Mouse (Mus musculus) erythroblast, adult 5-6 weeks (primary cell): ENCODE results near the gene Mymx. TPM values are rescaled to one million over a fixed set of nuclear protein-coding genes. Genes with fewer than 3 reads are reported as not detected.

Experiments used
- ATAC-seq: replicated peaks from 2 replicates; pipeline ENCODE4 v1.8.0; 2016; ENCODE audit warnings: moderate number of reproducible peaks, mild to moderate bottlenecking, moderate TSS enrichment, inconsistent platforms; ENCODE audit not compliant: poor library complexity, low FRiP score, severe bottlenecking
- total RNA-seq, 2 experiments: library from RNA; stranded (forward) in 1 of 2; stranded (reverse) in 1 of 2; fragments of 150-400 nt in 1 of 2; fragments of 200-764, 138-1000 nt in 1 of 2; gene quantifications; 2 replicates each; pipeline versions ENCODE4 v1.2.3 to v1.2.4; 2015 to 2017; ENCODE audit warnings: low replicate concordance in 2 of 2

Gene Mymx
- total RNA-seq, 2 experiments from 2014 or later: not detected

DNA sequence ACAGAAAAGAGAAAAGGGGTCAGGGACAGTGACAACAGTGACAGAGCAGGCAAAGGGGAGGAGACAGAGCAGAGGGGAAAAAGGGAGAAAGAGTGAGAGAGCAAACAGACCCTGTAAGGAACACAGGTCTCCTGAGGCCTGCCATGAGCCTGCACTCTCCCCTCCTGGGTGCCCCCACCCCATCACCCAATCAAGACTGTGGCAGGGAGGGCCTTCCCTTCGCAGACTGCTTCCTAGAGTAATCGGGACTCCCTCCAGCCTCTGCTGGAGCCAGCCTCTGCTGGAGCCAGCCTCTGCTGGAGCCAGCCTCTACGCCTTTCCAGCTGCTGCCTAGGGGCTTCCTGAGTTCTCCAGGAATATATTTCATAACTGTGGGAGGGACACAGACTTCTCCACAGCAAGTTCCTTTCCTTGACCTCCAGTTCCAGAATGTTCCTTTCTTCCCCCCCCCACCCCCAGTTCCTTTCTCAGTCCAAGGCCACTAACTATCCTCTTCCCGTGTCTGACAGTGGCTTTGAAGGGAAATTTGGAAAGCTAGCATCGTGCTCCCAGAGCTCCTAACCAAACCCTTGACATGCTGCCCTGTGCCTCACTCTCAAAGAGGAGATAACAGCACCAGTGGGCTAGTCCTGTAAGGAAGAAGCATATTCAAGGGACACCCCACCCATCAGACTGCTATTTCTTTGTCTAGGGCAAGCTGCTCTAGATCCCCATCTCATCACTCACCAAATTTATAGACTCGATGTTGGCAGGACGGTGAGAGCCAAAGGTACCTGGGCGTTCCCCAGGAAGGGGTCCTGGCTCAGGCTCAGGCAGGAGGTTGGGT lies 9.1 kb downstream of the Mymx start:
- peak; percentile 19; the same call in 1 of the 2 replicates for ATAC-seq

DNA sequence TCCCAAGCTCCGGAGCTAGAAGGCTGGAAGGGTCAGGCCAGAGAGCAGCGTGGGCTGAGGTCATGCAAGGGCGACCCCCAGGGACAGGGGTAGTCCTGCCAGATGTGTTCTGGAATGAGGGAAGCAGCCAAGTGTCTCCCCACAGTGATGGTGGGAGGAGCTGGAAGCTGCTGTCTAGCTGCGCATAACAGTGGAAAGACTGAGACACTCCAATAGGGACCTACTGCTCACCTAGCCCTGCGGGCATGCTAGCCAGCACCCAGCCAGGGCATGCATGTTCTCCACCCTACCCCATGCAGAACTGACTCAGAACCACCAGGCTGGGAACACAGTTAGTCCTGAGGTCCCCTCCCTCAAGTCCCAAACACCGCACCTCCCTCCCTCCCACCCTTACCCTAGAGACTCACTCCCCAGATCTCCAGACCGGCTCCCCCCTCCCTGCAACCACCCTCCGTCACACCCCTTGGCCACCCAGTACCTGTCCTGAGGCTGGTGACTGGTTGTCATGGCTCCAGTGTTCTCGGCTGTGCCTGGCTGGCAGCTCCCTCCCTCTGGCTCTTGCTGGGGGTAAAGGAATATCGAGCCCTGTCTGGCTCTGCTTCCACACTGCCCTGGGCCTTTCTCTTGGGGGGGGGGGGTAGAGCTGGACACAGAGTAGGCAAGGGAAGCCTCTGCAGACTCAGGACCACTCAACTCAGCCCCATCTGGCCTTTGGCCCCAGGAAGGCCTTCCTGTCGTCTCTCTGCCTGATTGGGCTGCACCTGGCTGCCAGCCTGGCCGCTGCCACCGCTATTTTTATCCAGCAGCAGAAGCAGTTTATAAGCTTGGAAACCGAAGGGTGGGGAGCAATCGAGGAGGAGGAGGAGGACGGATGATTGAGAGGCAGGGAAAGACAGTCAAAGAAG lies 9.9 kb downstream of the Mymx start:
- ATAC-seq: no peak

- ATAC-seq: no peak
These were observed 11.5 kb downstream of the Mymx start for GRCm38 (mm10) chr17:45590410-45590809.

GRCm38 (mm10) chr17:45589844-45590243 lies 12.1 kb downstream of the Mymx start:
- ATAC-seq: no peak

GRCm38 (mm10) chr17:45589236-45589635 lies 12.7 kb downstream of the Mymx start:
- no peak for ATAC-seq

- ATAC-seq: no peak
These were observed 13.5 kb downstream of the Mymx start for GRCm38 (mm10) chr17:45588370-45588769.

DNA sequence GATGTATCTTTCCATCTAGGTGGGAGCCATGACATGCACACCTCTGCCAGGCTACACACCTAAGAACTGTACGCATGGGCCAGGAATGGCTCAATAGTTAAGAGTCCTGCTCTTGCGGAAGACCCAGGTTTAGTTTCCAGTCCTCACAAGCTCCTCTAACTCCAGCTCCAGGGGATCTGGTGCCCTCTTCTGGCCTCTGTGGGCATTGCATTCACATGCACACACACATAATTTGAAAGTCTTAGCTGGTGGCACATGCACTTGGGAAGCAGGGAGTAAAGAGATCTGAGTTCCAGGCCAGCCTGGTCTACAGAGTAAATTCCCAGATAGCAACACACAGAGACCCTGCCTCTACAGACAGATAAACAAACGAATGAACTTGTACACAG lies 15.5 kb downstream of the Mymx start:
- ATAC-seq: no peak

DNA sequence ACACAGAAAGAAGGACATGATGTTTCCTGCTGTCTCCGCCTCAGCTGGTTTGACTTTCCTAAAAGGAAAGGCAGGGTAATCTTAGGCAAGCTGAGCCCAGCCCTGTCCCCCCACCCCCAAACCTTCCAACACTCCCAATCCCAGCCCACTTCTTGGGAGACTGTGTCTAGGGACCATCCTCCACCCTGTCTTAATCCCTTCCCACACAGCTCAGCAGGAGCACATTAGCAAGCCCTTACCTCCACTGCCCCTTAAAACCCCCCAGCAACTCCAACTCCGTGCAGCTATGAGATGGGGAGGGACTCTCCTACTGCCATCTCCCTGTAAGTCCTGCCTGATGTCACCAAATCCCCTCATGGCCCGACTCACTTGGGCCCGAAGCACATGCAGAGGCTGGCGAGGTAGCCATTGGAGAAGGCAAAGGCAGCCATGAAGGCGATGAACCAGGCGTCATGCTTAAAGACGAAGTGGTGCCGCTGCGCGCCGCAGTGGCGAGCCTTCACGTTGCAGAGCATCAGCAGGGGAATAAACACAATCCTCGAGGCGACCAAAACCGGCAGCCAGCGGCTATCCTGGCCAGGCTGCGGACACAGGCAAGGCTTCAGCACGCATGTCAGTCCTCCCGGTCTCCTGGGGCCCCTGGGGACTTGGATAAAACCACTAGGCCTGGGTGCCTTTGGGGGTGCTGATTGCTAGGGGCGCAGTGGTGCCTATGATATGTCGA lies 16.0 kb downstream of the Mymx start:
- ATAC-seq: no peak

GRCm38 (mm10) chr17:45584939-45585678 lies 16.8 kb downstream of the Mymx start:
- no peak for ATAC-seq

DNA sequence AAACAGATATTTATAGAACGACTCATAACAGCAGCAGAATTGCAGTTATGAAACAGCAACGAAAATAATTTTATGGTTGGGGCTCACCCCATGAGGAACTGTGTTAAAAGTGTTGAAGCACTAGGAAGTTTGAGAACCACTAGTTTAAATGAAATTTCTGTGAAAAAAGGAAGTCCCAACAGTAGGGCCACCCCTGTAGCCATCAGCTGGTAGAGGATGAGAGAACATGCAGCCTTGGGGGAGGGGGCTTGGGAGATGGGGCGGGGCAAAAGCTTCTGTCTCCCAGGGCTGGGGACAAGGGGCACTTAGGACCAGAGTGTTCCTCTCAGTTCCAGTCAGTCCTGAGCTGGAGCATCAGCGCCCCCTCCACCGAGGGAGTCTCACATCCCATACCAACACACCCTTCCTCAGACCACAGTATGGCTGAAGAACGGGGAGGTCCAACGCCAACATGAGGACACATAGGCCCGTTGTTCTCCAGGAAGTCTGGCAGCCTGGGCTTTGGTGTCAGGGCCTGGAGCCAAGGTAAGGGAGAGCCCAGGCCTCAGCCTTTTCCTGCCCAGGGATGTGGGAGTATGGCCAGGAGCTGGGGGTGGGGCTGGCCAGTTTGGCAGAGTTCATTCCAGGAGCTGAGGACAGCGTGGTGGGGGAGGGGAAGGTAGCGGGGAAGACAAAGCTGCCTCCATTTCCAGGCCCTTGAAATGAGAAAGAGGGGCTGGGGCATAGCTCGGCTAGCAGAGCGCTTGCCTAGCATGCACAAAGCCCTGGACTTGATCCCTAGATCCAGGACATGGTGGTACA lies 17.6 kb downstream of the Mymx start:
- ATAC-seq: no peak

DNA sequence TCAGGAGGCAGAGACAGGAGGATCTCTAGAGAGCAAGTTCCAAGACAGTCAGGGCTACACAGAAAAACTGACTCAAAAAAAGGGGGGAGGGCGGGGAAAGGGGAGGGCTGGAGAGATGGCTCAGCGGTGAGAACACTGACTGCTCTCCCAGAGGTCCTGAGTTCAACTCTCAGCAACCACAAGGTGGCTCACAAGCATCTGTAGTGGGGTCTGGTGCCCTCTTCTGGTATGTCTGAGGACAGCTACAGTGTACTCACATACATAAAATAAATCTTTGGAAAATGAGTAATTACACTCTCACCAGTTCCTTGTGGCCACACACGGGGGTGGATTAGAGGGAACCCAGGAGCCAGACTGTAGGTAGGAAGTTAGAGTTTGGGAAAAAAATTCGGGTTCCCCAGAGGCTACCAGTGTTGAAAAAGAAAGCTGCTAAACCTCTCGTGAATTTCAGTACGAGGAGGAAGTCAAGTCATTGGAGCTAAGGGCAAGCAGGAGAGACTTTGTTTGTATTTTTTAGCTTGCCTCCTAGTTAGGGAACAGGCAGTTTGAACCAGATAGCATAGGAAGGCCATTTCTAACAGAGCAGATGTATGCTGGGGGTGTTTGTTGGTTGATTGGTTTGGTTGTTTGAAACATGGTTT lies 19.1 kb downstream of the Mymx start:
- no peak for ATAC-seq

DNA sequence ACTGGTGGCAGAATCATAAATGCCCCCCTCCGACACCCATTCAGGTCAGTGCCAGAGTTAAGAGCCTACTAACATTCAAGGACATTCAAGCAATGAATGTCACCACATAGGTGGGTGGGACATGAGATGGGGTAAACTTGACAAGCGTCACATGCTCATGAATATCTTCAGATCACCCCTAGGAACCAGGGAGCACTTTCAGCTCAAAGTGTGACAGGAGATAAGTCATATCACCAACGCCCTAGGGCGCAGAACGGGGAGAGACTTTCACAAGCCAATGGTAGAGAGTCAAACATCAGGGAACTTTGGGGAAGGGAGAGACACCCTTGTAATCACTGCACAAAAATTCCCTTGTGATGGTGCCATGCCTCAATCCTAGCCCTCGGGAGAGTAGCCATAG lies 19.7 kb downstream of the Mymx start:
- peak; percentile 34 for ATAC-seq

DNA sequence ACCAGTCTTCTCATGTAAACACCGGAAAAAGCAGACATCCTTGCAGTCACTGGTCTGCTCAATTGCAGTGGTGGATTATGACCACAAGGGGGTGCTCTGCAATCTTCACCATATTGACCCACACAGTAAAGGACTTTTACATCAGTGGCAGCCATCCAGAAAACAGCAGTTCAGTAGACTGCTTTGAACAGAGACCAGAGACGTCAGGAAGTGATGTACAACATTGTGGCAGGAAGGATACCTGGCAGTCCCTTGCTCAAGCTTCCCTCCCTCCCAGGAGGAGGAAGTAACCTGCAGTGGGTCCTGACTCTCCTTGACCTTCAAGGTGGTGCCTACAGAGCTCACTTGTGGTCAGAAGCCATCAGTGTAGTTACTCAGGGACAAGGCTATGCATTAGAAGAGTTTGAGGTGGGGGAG lies 20.3 kb downstream of the Mymx start:
- ATAC-seq: peak; percentile 73

- ATAC-seq: 0 out of 2 replicates have a peak, but pooled peaks have one; percentile 9
These were observed 20.9 kb downstream of the Mymx start for GRCm38 (mm10) chr17:45580958-45581477.

- no peak for ATAC-seq
These were observed 22.3 kb downstream of the Mymx start for GRCm38 (mm10) chr17:45579554-45579953.

GRCm38 (mm10) chr17:45578843-45579242 lies 23.1 kb downstream of the Mymx start:
- ATAC-seq: no peak

- ATAC-seq: no peak
These were observed 23.7 kb downstream of the Mymx start for GRCm38 (mm10) chr17:45578242-45578641.
